Mouse (Mus musculus): Measurements from ENCODE around the gene Lipt2. TPM values are rescaled to one million over a fixed set of nuclear protein-coding genes. Genes with fewer than 3 reads are reported as not detected.

Lipt2 gene
- total and polyA plus RNA-seq, 3 experiments: 5.5 to 11.7 (median 10.9) TPM

DNA sequence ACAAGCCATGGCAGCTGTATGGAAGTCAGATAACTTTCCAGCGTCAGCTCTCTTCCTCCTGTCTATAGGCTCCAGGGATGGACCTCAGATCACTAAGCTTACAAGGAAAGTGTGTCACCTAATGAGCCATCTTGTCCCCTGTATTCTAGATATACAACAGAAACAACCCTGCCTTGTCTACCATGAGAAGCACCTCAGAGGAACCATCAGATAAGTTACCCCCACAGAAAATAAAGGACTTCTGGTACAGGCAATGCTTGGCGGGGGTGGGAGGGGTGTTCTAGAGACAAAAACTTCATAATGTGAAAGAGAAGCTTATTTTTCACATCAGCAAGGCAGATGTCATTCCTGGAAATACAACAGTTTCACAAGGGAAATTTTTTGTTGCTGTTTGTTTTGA lies 47.1 kb downstream of the Lipt2 start:
- no peak for ATAC-seq (ENCODE audit: extremely low read depth, insufficient number of reproducible peaks, low FRiP score, poor library complexity, severe bottlenecking)
- no peak for DNase-seq (ENCODE audit: low spot score)

DNA sequence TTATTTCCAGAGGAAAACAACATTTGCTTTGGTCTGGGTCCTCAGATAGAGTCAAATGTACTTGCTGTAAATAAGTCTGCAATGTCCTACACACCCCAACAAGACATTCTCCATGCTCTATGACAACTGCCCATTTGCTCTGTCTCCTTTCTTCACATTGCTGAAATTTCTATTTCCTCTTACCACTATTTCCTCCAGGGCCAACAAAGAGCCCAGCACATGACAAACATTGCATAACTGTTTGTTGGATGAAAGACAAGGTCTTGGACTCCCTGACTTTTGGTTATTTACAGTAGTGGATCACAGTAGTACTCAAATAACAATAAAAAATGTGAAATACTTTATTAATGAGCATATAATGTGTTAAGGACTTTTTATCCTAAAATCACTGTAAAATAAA lies 48.8 kb downstream of the Lipt2 start:
- Histone ChIP-seq H3K4me3 (ENCODE audit: low read depth, low read length) (no peak overlapping the region), H3K36me3 (replicated peaks) (no peaks in the 10 kb centered on the region), H3K27me3 (ENCODE audit: insufficient read depth, low read length) (peaks cover 19% of the 10 kb centered on the region), H3K9me3 (replicated peaks) (no peaks in the 10 kb centered on the region), H3K4me1 (ENCODE audit: insufficient read depth, low read depth, low read length) (peaks cover 9% of the 10 kb centered on the region; the same call in 1 of the 2 replicates)
- ATAC-seq (ENCODE audit: extremely low read depth, insufficient number of reproducible peaks, low FRiP score, poor library complexity, severe bottlenecking): no peak
- no peak for DNase-seq (ENCODE audit: low spot score)
- TF ChIP-seq CTCF (IDR thresholded peaks at IDR 0.05; ENCODE audit: low read depth, low read length) (no peak), TAL1 (conservative IDR thresholded peaks at IDR 0.05; ENCODE audit: low read depth, low read length) (no peak), POLR2AphosphoS5 (IDR thresholded peaks at IDR 0.05; ENCODE audit: insufficient replicate concordance, low read depth, low read length) (no peak), GATA2 (IDR thresholded peaks at IDR 0.05; ENCODE audit: borderline replicate concordance, low read depth, low read length) (no peak), GATA1 (IDR thresholded peaks at IDR 0.05; ENCODE audit: borderline replicate concordance, low read length) (no peak)

More for the DNA sequence above, 47.1 kb downstream of the Lipt2 start:
- TF ChIP-seq GATA2 (IDR thresholded peaks at IDR 0.05; ENCODE audit: borderline replicate concordance, low read depth, low read length) (no peak), POLR2AphosphoS5 (IDR thresholded peaks at IDR 0.05; ENCODE audit: insufficient replicate concordance, low read depth, low read length) (no peak), GATA1 (IDR thresholded peaks at IDR 0.05; ENCODE audit: borderline replicate concordance, low read length) (no peak), CTCF (IDR thresholded peaks at IDR 0.05; ENCODE audit: low read depth, low read length) (no peak), TAL1 (conservative IDR thresholded peaks at IDR 0.05; ENCODE audit: low read depth, low read length) (no peak)
- Histone ChIP-seq H3K4me1 (ENCODE audit: insufficient read depth, low read depth, low read length) (peaks cover 9% of the 10 kb centered on the region; the same call in 1 of the 2 replicates), H3K27me3 (ENCODE audit: insufficient read depth, low read length) (peaks cover 26% of the 10 kb centered on the region), H3K4me3 (ENCODE audit: low read depth, low read length) (no peak overlapping the region), H3K9me3 (replicated peaks) (no peaks in the 10 kb centered on the region), H3K36me3 (replicated peaks) (no peaks in the 10 kb centered on the region)

Other genes starting within 250 kb of the Lipt2 start
- 30.4 TPM in 2 replicates for gene Rnf169, start 178.8 kb upstream of the Lipt2 start, total RNA-seq (2014; fragmentation: Nextera tagmentation)
- gene Rnf169, start 178.8 kb upstream of the Lipt2 start, total RNA-seq (2017): 13.5 and 13.8 TPM in 2 replicates
- gene Rnf169, start 178.8 kb upstream of the Lipt2 start, polyA plus RNA-seq (2012): 4.1 and 4.8 TPM in 2 replicates
- not detected in 2 replicates for gene Chrdl2, start 153.1 kb upstream of the Lipt2 start, total RNA-seq (2014; fragmentation: Nextera tagmentation)
- gene Chrdl2, start 153.1 kb upstream of the Lipt2 start, total RNA-seq (2017): 0.05 TPM in 1 of 2 replicates, not detected in the other
- not detected in 2 replicates for gene Chrdl2, start 153.1 kb upstream of the Lipt2 start, polyA plus RNA-seq (2012)
- 93.4 and 94.5 TPM in 2 replicates for gene Pold3, start 37.7 kb upstream of the Lipt2 start, total RNA-seq (2014; fragmentation: Nextera tagmentation)
- 87.0 and 90.5 TPM in 2 replicates for gene Pold3, start 37.7 kb upstream of the Lipt2 start, total RNA-seq (2017)
- gene Pold3, start 37.7 kb upstream of the Lipt2 start, polyA plus RNA-seq (2012): 19.0 and 24.4 TPM in 2 replicates
- 21.8 and 27.6 TPM in 2 replicates for gene Kcne3, start 17.2 kb downstream of the Lipt2 start, total RNA-seq (2014; fragmentation: Nextera tagmentation)
- 71.8 and 73.8 TPM in 2 replicates for gene Kcne3, start 17.2 kb downstream of the Lipt2 start, total RNA-seq (2017)
- 1.5 and 1.6 TPM in 2 replicates for gene Kcne3, start 17.2 kb downstream of the Lipt2 start, polyA plus RNA-seq (2012)
- gene Pgm2l1, start 68.1 kb downstream of the Lipt2 start, total RNA-seq (2014; fragmentation: Nextera tagmentation): 20.8 and 22.5 TPM in 2 replicates
- gene Pgm2l1, start 68.1 kb downstream of the Lipt2 start, total RNA-seq (2017): 21.0 and 22.6 TPM in 2 replicates
- gene Pgm2l1, start 68.1 kb downstream of the Lipt2 start, polyA plus RNA-seq (2012): 21.3 and 21.6 TPM in 2 replicates
- not detected in 2 replicates for gene P4ha3, start 126.2 kb downstream of the Lipt2 start, total RNA-seq (2014; fragmentation: Nextera tagmentation)
- 0.12 and 0.16 TPM in 2 replicates for gene P4ha3, start 126.2 kb downstream of the Lipt2 start, total RNA-seq (2017)
- gene P4ha3, start 126.2 kb downstream of the Lipt2 start, polyA plus RNA-seq (2012): not detected in 2 replicates
- gene C2cd3, start 213.0 kb downstream of the Lipt2 start, total RNA-seq (2014; fragmentation: Nextera tagmentation): 66.0 and 76.2 TPM in 2 replicates
- 26.1 and 27.7 TPM in 2 replicates for gene C2cd3, start 213.0 kb downstream of the Lipt2 start, total RNA-seq (2017)
- gene C2cd3, start 213.0 kb downstream of the Lipt2 start, polyA plus RNA-seq (2012): 22.6 and 25.7 TPM in 2 replicates
- 45.2 and 57.8 TPM in 2 replicates for gene Ppme1, start 213.0 kb downstream of the Lipt2 start, total RNA-seq (2014; fragmentation: Nextera tagmentation)
- 85.7 and 87.0 TPM in 2 replicates for gene Ppme1, start 213.0 kb downstream of the Lipt2 start, total RNA-seq (2017)
- 54.4 and 61.1 TPM in 2 replicates for gene Ppme1, start 213.0 kb downstream of the Lipt2 start, polyA plus RNA-seq (2012)

Data from G1E (cell line).